Mouse (Mus musculus) small intestine, adult 2 months (tissue): ENCODE results near the gene Cog6.

Experiments
- CTCF ChIP-seq: fragments of 200-500 bp; IDR thresholded peaks from 2 replicates; pipeline ENCODE4 v1.5.1; 2012; ENCODE audit warnings: low read depth, mild to moderate bottlenecking, control low read depth, inconsistent platforms, low read length, moderate library complexity, mixed read lengths; ENCODE audit not compliant: insufficient replicate concordance, insufficient read length; ENCODE audit errors: extremely low read depth
- POLR2A ChIP-seq: fragments of 200-500 bp; IDR thresholded peaks from 2 replicates; pipeline ENCODE4 v1.6.1; 2012; ENCODE audit warnings: low read depth, mild to moderate bottlenecking, control low read depth, inconsistent platforms, low read length, moderate library complexity

DNA sequence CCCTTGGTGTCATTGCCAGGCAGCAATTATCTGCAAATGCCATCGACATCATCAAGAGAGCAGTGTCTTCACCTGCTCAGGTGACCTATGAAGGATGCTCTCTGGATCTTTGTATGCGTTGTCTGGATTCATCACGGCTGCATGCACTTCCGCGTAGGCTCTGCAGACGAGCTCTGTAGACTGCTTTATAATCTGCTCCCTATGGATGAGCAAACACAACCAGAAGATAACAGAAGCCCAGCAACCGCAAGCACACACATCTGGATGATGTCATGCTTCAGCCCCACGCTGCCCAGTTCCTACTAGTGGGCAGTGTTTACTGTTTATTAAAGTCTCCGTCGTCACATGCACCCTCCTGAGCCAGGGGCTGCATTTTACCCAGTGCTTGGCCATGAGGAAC is 34.0 kb downstream of the Cog6 start:
- TF ChIP-seq CTCF, result no peak
- no peak for TF ChIP-seq POLR2A
